Mouse (Mus musculus) ES-Bruce4 (cell line): Measurements from ENCODE around the gene Lax1.

Experiments
- CTCF ChIP-seq: IDR thresholded peaks from one replicate; pipeline ENCODE4 v1.8.1; 2011; ENCODE audit warnings: low read depth, low read length
- POLR2A ChIP-seq: IDR thresholded peaks from one replicate; pipeline ENCODE4 v1.8.1; 2011; ENCODE audit warnings: low read length; ENCODE audit not compliant: insufficient read depth

DNA sequence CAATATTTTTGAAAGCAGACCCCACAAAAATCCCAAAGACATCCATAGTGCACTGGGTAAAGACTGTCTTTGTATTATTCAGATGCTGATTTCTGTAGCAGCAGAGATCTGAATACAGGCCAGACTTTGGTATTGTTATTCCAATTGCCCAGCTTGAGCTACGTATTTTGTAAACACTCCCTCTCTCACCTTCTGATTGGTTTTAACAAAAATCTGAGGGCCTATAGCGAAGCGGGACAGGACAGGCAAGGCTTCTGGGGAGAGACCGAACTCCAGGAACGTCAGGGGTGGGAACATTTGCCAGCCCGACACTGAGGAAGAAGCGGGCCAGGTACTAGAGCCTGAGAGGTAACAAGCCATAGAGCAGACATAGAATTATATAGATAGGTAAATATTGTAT, 22.2 kb downstream of the Lax1 start:
- TF ChIP-seq CTCF: no peak
- TF ChIP-seq POLR2A: peak; percentile 92
